Mouse (Mus musculus) CD4-positive, CD25-positive, alpha-beta regulatory T cell, adult 4 months (primary cell): Measurements from ENCODE around the gene Fam83f. TPM values are rescaled to one million over a fixed set of nuclear protein-coding genes. Genes with fewer than 3 reads are reported as not detected.
A peak's percentile ranks its signal among the peaks of the same experiment; 100 is the strongest.

Source experiments
- ATAC-seq: one replicate; pipeline ENCODE4 v1.8.0; 2017
- polyA plus RNA-seq, 2 experiments: library from polyadenylated mRNA; unstranded; fragments of 100-300 nt; shearing (Covaris generic); gene quantifications; one replicate each; pipeline ENCODE4 v1.2.1; 2017

The Fam83f gene
- polyA plus RNA-seq, 2 experiments from 2014 or later, result 0.30 TPM; not detected in 1

- no peak for ATAC-seq
Measured at GRCm38 (mm10) chr15:80707088-80707487, 35.4 kb downstream of the Fam83f start.

GRCm38 (mm10) chr15:80709593-80709992 lies 37.9 kb downstream of the Fam83f start:
- ATAC-seq, result no peak

GRCm38 (mm10) chr15:80710257-80710607 lies 38.6 kb downstream of the Fam83f start:
- ATAC-seq, result no peak

GRCm38 (mm10) chr15:80710608-80711363 lies 39.1 kb downstream of the Fam83f start, which contains the start of gene Tnrc6b:
Tnrc6b (plus strand) TSS chr15:80711313.
- ATAC-seq, result peak; percentile 88

- peak; percentile 9 for ATAC-seq
Measured at GRCm38 (mm10) chr15:80711401-80712151, 39.9 kb downstream of the Fam83f start.

- no peak for ATAC-seq
Measured at GRCm38 (mm10) chr15:80714299-80714698, 42.7 kb downstream of the Fam83f start.

GRCm38 (mm10) chr15:80716631-80717135 lies 45.0 kb downstream of the Fam83f start:
- no peak for ATAC-seq

GRCm38 (mm10) chr15:80717431-80717830 lies 45.8 kb downstream of the Fam83f start:
- ATAC-seq, result no peak

GRCm38 (mm10) chr15:80720249-80720648 lies 48.6 kb downstream of the Fam83f start:
- no peak for ATAC-seq

- ATAC-seq, result peak; percentile 77
Measured at GRCm38 (mm10) chr15:80721861-80722260, 50.2 kb downstream of the Fam83f start.

- ATAC-seq, result no peak
Measured at GRCm38 (mm10) chr15:80722366-80722765, 50.7 kb downstream of the Fam83f start.

- no peak for ATAC-seq
Measured at GRCm38 (mm10) chr15:80729477-80729876, 57.8 kb downstream of the Fam83f start.

- no peak for ATAC-seq
Measured at GRCm38 (mm10) chr15:80731043-80731442, 59.4 kb downstream of the Fam83f start.

GRCm38 (mm10) chr15:80731511-80731910 lies 59.9 kb downstream of the Fam83f start:
- ATAC-seq, result no peak

GRCm38 (mm10) chr15:80732266-80733030 lies 60.8 kb downstream of the Fam83f start:
- ATAC-seq, result no peak

GRCm38 (mm10) chr15:80735300-80735699 lies 63.7 kb downstream of the Fam83f start:
- peak; percentile 97 for ATAC-seq

- peak; percentile 44 for ATAC-seq
Measured at GRCm38 (mm10) chr15:80735708-80736107, 64.1 kb downstream of the Fam83f start.

GRCm38 (mm10) chr15:80736553-80736952 lies 64.9 kb downstream of the Fam83f start:
- no peak for ATAC-seq

GRCm38 (mm10) chr15:80738244-80738643 lies 66.6 kb downstream of the Fam83f start:
- no peak for ATAC-seq

- ATAC-seq, result no peak
Measured at GRCm38 (mm10) chr15:80739972-80740371, 68.3 kb downstream of the Fam83f start.

GRCm38 (mm10) chr15:80741836-80742235 lies 70.2 kb downstream of the Fam83f start:
- ATAC-seq, result peak; percentile 20

- ATAC-seq, result peak; percentile 36
Measured at GRCm38 (mm10) chr15:80742991-80743474, 71.4 kb downstream of the Fam83f start.

- peak; percentile 94 for ATAC-seq
Measured at GRCm38 (mm10) chr15:80743606-80744005, 72.0 kb downstream of the Fam83f start.
